Mouse (Mus musculus) MEL (cell line): ENCODE results near the gene Samd5. TPM values are rescaled to one million over a fixed set of nuclear protein-coding genes. Genes with fewer than 3 reads are reported as not detected.

Source experiments
- DNase-seq: peaks from one replicate; pipeline ENCODE4 v3.0.0; 2011; ENCODE audit warnings: low read depth, low spot score
- H3K27ac ChIP-seq: 2 replicates; pipeline ENCODE4 v1.5.1; 2012; ENCODE audit warnings: low read depth, mild to moderate bottlenecking, control low read depth, low read length, moderate library complexity; ENCODE audit not compliant: control insufficient read depth
- H3K27me3 ChIP-seq, 2 experiments: fragments of 150-350 bp in 1 of 2; sonication (generic) in 1 of 2; 2 replicates each; pipeline ENCODE4 v1.6.1; 2012; ENCODE audit warnings: low read length in 2 of 2, mild to moderate bottlenecking in 2 of 2, improper control_type of control experiment in 1 of 2, moderate library complexity in 1 of 2; ENCODE audit not compliant: insufficient read depth in 2 of 2, control insufficient read depth in 1 of 2
- H3K36me3 ChIP-seq, 2 experiments: 2 replicates each; pipeline ENCODE4 v1.6.1; 2012 to 2014; ENCODE audit warnings: low read length in 2 of 2, improper control_type of control experiment in 1 of 2, inconsistent platforms in 1 of 2, mild to moderate bottlenecking in 1 of 2; ENCODE audit not compliant: insufficient read depth in 2 of 2, control insufficient read depth in 1 of 2
- H3K4me1 ChIP-seq, 2 experiments: fragments of 150-350 bp in 1 of 2; sonication (generic) in 1 of 2; 2 replicates each; pipeline ENCODE4 v1.6.1; 2012; ENCODE audit warnings: low read length in 2 of 2, improper control_type of control experiment in 1 of 2, mild to moderate bottlenecking in 1 of 2; ENCODE audit not compliant: insufficient read depth in 2 of 2, control insufficient read depth in 1 of 2
- H3K4me3 ChIP-seq, 2 experiments: fragments of 150-350 bp in 1 of 2; sonication (generic) in 1 of 2; 2 replicates each; pipeline ENCODE4 v1.5.1; 2012; ENCODE audit warnings: low read depth in 2 of 2, low read length in 2 of 2, mild to moderate bottlenecking in 2 of 2, moderate library complexity in 2 of 2, control low read depth in 1 of 2, improper control_type of control experiment in 1 of 2; ENCODE audit not compliant: control insufficient read depth in 1 of 2, insufficient read depth in 1 of 2
- H3K79me2 ChIP-seq: 2 replicates; pipeline ENCODE4 v1.6.1; 2012; ENCODE audit warnings: mild to moderate bottlenecking, low read length, moderate library complexity; ENCODE audit not compliant: control insufficient read depth, poor library complexity, insufficient read depth
- H3K9ac ChIP-seq: 2 replicates; pipeline ENCODE4 v1.6.1; 2012; ENCODE audit warnings: low read depth, mild to moderate bottlenecking, control low read depth, low read length, moderate library complexity; ENCODE audit not compliant: control insufficient read depth, poor library complexity, severe bottlenecking
- H3K9me3 ChIP-seq: fragments of 150-350 bp; sonication (generic); replicated peaks from 2 replicates; pipeline ENCODE4 v1.6.1; 2012; ENCODE audit warnings: mild to moderate bottlenecking, low read length, improper control_type of control experiment, moderate library complexity; ENCODE audit not compliant: insufficient read depth
- BHLHE40 ChIP-seq: IDR thresholded peaks from 2 replicates; pipeline ENCODE4 v1.6.1; 2012; ENCODE audit warnings: low read depth, mild to moderate bottlenecking, inconsistent platforms, low read length, improper control_type of control experiment, borderline replicate concordance
- CHD2 ChIP-seq: IDR thresholded peaks from 2 replicates; pipeline ENCODE4 v1.6.1; 2011; ENCODE audit warnings: low read length, improper control_type of control experiment
- EP300 ChIP-seq, 2 experiments: IDR thresholded peaks; 2 replicates each; pipeline ENCODE4 v1.6.1; 2011; ENCODE audit warnings: improper control_type of control experiment in 2 of 2, low read length in 2 of 2, low read depth in 1 of 2, mild to moderate bottlenecking in 1 of 2
- GATA1 ChIP-seq: IDR thresholded peaks from 2 replicates; pipeline ENCODE4 v1.6.1; 2011; ENCODE audit warnings: low read depth, low read length, improper control_type of control experiment
- KAT2A ChIP-seq: conservative IDR thresholded peaks from 2 replicates; pipeline ENCODE4 v1.6.1; 2012; ENCODE audit warnings: low read depth, low read length, improper control_type of control experiment, inconsistent platforms
- MEF2A ChIP-seq: IDR thresholded peaks from 2 replicates; pipeline ENCODE4 v1.6.1; 2014; ENCODE audit warnings: low read depth, mild to moderate bottlenecking, inconsistent platforms, low read length, improper control_type of control experiment; ENCODE audit not compliant: poor library complexity, insufficient replicate concordance, severe bottlenecking; ENCODE audit errors: extremely low read depth
- MYB ChIP-seq: IDR thresholded peaks from 2 replicates; pipeline ENCODE4 v1.6.1; 2011; ENCODE audit warnings: mild to moderate bottlenecking, low read depth, low read length, improper control_type of control experiment
- NRF1 ChIP-seq: IDR thresholded peaks from 2 replicates; pipeline ENCODE4 v1.6.1; 2014; ENCODE audit warnings: low read depth, mild to moderate bottlenecking, inconsistent platforms, low read length, improper control_type of control experiment, moderate library complexity; ENCODE audit not compliant: poor library complexity, insufficient read depth, severe bottlenecking
- POLR2A ChIP-seq, 2 experiments: IDR thresholded peaks; 2 replicates each; pipeline ENCODE4 v1.6.1; 2011 to 2012; ENCODE audit warnings: low read length in 2 of 2, mild to moderate bottlenecking in 2 of 2, control low read depth in 1 of 2, improper control_type of control experiment in 1 of 2, low read depth in 1 of 2, moderate library complexity in 1 of 2; ENCODE audit not compliant: control insufficient read depth in 1 of 2, insufficient read depth in 1 of 2, poor library complexity in 1 of 2
- POLR2AphosphoS5 ChIP-seq: IDR thresholded peaks from 2 replicates; pipeline ENCODE4 v1.6.1; 2012; ENCODE audit warnings: low read depth, borderline replicate concordance, mild to moderate bottlenecking, inconsistent platforms, low read length, moderate library complexity, mixed read lengths
- RAD21 ChIP-seq: IDR thresholded peaks from 2 replicates; pipeline ENCODE4 v1.6.1; 2011; ENCODE audit warnings: mild to moderate bottlenecking, low read depth, low read length, improper control_type of control experiment
- SIN3A ChIP-seq: IDR thresholded peaks from 2 replicates; pipeline ENCODE4 v1.6.1; 2012; ENCODE audit warnings: low read length, improper control_type of control experiment, inconsistent platforms
- SMC3 ChIP-seq: IDR thresholded peaks from 2 replicates; pipeline ENCODE4 v1.6.1; 2011; ENCODE audit warnings: low read depth, low read length, improper control_type of control experiment
- UBTF ChIP-seq: IDR thresholded peaks from 2 replicates; pipeline ENCODE4 v1.6.1; 2012; ENCODE audit warnings: low read depth, mild to moderate bottlenecking, inconsistent platforms, low read length, improper control_type of control experiment, moderate library complexity, borderline replicate concordance; ENCODE audit not compliant: insufficient read depth
- USF2 ChIP-seq, 2 experiments: IDR thresholded peaks; 2 replicates each; pipeline ENCODE4 v1.6.1; 2011 to 2012; ENCODE audit warnings: improper control_type of control experiment in 2 of 2, low read length in 2 of 2, borderline replicate concordance in 1 of 2, inconsistent platforms in 1 of 2, low read depth in 1 of 2, mild to moderate bottlenecking in 1 of 2; ENCODE audit not compliant: insufficient read depth in 1 of 2
- ZC3H11A ChIP-seq: IDR thresholded peaks from 2 replicates; pipeline ENCODE4 v1.6.1; 2012; ENCODE audit warnings: low read depth, mild to moderate bottlenecking, inconsistent platforms, low read length, improper control_type of control experiment
- ZKSCAN1 ChIP-seq: IDR thresholded peaks from 2 replicates; pipeline ENCODE4 v1.6.1; 2012; ENCODE audit warnings: low read depth, mild to moderate bottlenecking, inconsistent platforms, low read length, improper control_type of control experiment, moderate library complexity
- polyA plus RNA-seq, 2 experiments: library from polyadenylated mRNA; stranded (reverse) in 1 of 2; unstranded in 1 of 2; fragments of >175 nt in 1 of 2; fragments of >200 nt in 1 of 2; gene quantifications; 2 replicates each; pipeline versions ENCODE4 v1.2.1 to v1.2.4; 2012; ENCODE audit warnings: low replicate concordance in 2 of 2, low read depth in 1 of 2; ENCODE audit not compliant: insufficient read length in 2 of 2, insufficient read depth in 1 of 2, missing spikeins in 1 of 2
- total RNA-seq: library from RNA; depleted of rRNA; stranded (reverse); fragments of 300-350 nt; gene quantifications from 2 replicates; pipeline ENCODE4 v1.2.3, GENCODE M21; 2012

Samd5 gene
- total and polyA plus RNA-seq, 3 experiments = 0.01 TPM; not detected in 2

- Histone ChIP-seq H3K27me3 (no peaks in the 10 kb centered on the region), H3K4me3 (no peak overlapping the region), H3K9me3 (no peaks in the 10 kb centered on the region), H3K4me1 (no peaks in the 10 kb centered on the region), H3K36me3 (no peaks in the 10 kb centered on the region), H3K9ac (no peak overlapping the region), H3K79me2 (no peaks in the 10 kb centered on the region), H3K27ac (no peak overlapping the region)
- no peak for TF ChIP-seq POLR2AphosphoS5
- no peak for TF ChIP-seq UBTF
- no peak for TF ChIP-seq RAD21
- TF ChIP-seq NRF1 = no peak
- TF ChIP-seq SMC3 = no peak
- TF ChIP-seq SIN3A = no peak
- no peak for TF ChIP-seq MEF2A
- no peak for TF ChIP-seq ZC3H11A
- TF ChIP-seq KAT2A = no peak
- no peak for TF ChIP-seq BHLHE40
- no peak for TF ChIP-seq MYB
- no peak for TF ChIP-seq POLR2A (IDR thresholded peaks at IDR 0.05; ENCODE audit: control insufficient read depth in 1 of 2, insufficient read depth in 1 of 2, low read depth in 1 of 2, low read length in 2 of 2, poor library complexity in 1 of 2)
- no peak for TF ChIP-seq ZKSCAN1
- no peak for TF ChIP-seq CHD2
- no peak for TF ChIP-seq USF2 (IDR thresholded peaks at IDR 0.05; ENCODE audit: borderline replicate concordance in 1 of 2, insufficient read depth in 1 of 2, low read depth in 1 of 2, low read length in 2 of 2)
- no peak for TF ChIP-seq GATA1
- no peak for DNase-seq
Observed at GRCm38 (mm10) chr10:9607155-9607554, 67.9 kb downstream of the Samd5 start.

- Histone ChIP-seq H3K27me3 (no peaks in the 10 kb centered on the region), H3K79me2 (no peaks in the 10 kb centered on the region), H3K4me1 (no peaks in the 10 kb centered on the region), H3K36me3 (no peaks in the 10 kb centered on the region), H3K9me3 (no peaks in the 10 kb centered on the region), H3K27ac (no peak overlapping the region), H3K9ac (no peak overlapping the region), H3K4me3 (no peak overlapping the region)
- TF ChIP-seq EP300 (IDR thresholded peaks at IDR 0.05; ENCODE audit: low read depth in 1 of 2, low read length in 2 of 2) = no peak
- no peak for DNase-seq
Observed at GRCm38 (mm10) chr10:9605635-9606034, 69.4 kb downstream of the Samd5 start.
